Mouse (Mus musculus): ENCODE results near the gene Bcl7a. TPM values are rescaled to one million over a fixed set of nuclear protein-coding genes. Genes with fewer than 3 reads are reported as not detected.

Bcl7a gene
- polyA plus RNA-seq, 1 experiment from 2014 or later = 12.7 TPM

- H3K4me2 ChIP-seq = no peak overlapping the region
- 52% methylated on average over 3 of the region's 3 CpGs for whole genome bisulfite sequencing (ENCODE audit: insufficient replicate concordance)
- H3K27ac ChIP-seq = no peak overlapping the region
- H3K9ac ChIP-seq = no peak overlapping the region
- no peaks in the 10 kb centered on the region for H3K36me3 ChIP-seq
- H3K27me3 ChIP-seq (replicated peaks) = no peaks in the 10 kb centered on the region
- no peak for ATAC-seq
- H3K9me3 ChIP-seq (replicated peaks) = no peaks in the 10 kb centered on the region
- peaks cover 16% of the 10 kb centered on the region for H3K4me1 ChIP-seq
- H3K4me3 ChIP-seq = no peak overlapping the region
Measured at GRCm38 (mm10) chr5:123338463-123338862, 5.2 kb upstream of the Bcl7a start.

GRCm38 (mm10) chr5:123344628-123344962, 961 bp downstream of the Bcl7a start:
- Histone ChIP-seq H3K4me2 (peak overlapping the region; percentile 97), H3K27ac (peak overlapping the region; percentile 89), H3K4me3 (peak overlapping the region; percentile 96), H3K9me3 (replicated peaks) (no peaks in the 10 kb centered on the region), H3K27me3 (replicated peaks) (no peaks in the 10 kb centered on the region), H3K4me1 (peaks cover 40% of the 10 kb centered on the region), H3K9ac (peak overlapping the region; percentile 91), H3K36me3 (peaks cover 12% of the 10 kb centered on the region)
- peak; percentile 4; the same call in 1 of the 2 replicates for ATAC-seq
- under 1% methylated on average over 47 of the region's 51 CpGs for WGBS (ENCODE audit: insufficient replicate concordance)

DNA sequence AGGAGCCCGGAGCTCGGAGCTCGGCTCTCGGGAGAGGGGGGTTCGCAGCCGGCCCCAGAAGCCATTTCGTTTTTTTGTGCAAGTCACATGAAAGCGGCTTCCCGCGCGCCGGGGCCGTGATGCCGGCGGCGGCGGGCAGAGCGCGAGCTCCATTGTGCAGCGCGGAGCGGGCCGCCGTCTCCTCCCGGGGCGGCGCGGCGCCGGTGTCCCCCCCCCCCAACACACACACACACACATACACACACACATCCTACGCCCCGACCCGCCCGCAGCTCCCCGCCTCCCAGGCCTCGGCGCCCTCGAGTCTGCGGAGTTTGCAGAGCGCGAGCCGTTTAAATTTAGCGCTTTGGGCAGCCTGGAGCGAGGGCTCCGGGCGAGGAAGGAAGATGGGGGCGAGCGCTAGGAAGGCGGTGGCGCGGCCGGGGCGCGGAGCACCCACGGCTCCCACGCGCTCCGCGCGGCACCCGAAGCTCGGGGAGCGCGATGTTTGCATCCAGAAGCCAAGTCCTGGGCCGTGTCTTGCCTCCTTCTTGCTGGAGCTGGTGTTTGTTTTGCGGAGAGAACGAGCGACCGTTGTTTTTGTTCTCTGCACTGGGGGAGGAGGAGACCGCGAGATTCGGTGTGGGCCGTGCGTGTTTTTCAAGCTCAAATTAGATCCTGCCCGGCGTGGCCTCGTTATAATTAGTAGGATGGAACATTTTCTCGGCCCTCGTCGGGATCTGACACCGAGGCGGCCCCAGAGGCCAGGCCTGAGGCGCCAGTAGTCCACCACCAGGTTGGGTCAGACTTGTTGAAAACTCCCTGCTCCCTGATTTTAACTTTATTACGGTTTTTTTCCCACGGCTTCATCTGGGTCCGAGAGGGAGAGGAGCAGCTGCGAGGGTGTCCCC, 1.6 kb downstream of the Bcl7a start:
- ATAC-seq = peak; percentile 40
- Histone ChIP-seq H3K4me1 (peaks cover 44% of the 10 kb centered on the region), H3K36me3 (peaks cover 12% of the 10 kb centered on the region), H3K9me3 (replicated peaks) (no peaks in the 10 kb centered on the region), H3K4me3 (peak overlapping the region; percentile 96), H3K27ac (peak overlapping the region; percentile 89), H3K9ac (peak overlapping the region; percentile 91), H3K27me3 (replicated peaks) (no peaks in the 10 kb centered on the region), H3K4me2 (peak overlapping the region; percentile 97)
- WGBS (ENCODE audit: insufficient replicate concordance) = under 1% methylated on average over 78 of the region's 87 CpGs

GRCm38 (mm10) chr5:123345853-123346654, 2.4 kb downstream of the Bcl7a start:
- 3% methylated on average over 22 of the region's 22 CpGs for WGBS (ENCODE audit: insufficient replicate concordance)
- Histone ChIP-seq H3K27ac (peak overlapping the region; percentile 89), H3K36me3 (peaks cover 12% of the 10 kb centered on the region), H3K9ac (peak overlapping the region; percentile 91), H3K4me2 (peak overlapping the region; percentile 97), H3K4me1 (peaks cover 52% of the 10 kb centered on the region), H3K9me3 (replicated peaks) (no peaks in the 10 kb centered on the region), H3K4me3 (peak overlapping the region; percentile 96), H3K27me3 (replicated peaks) (no peaks in the 10 kb centered on the region)
- peak; percentile 25; the same call in 1 of the 2 replicates for ATAC-seq

GRCm38 (mm10) chr5:123346701-123347270, 3.2 kb downstream of the Bcl7a start:
- Histone ChIP-seq H3K27ac (peak overlapping the region; percentile 57), H3K9me3 (replicated peaks) (no peaks in the 10 kb centered on the region), H3K27me3 (replicated peaks) (no peaks in the 10 kb centered on the region), H3K4me3 (peak overlapping the region; percentile 96), H3K36me3 (peaks cover 17% of the 10 kb centered on the region), H3K4me2 (peak overlapping the region; percentile 97), H3K4me1 (peaks cover 52% of the 10 kb centered on the region), H3K9ac (peak overlapping the region; percentile 91; the same call in 1 of the 2 replicates)
- no peak for ATAC-seq
- 72% methylated on average over 7 of the region's 7 CpGs for WGBS (ENCODE audit: insufficient replicate concordance)

DNA sequence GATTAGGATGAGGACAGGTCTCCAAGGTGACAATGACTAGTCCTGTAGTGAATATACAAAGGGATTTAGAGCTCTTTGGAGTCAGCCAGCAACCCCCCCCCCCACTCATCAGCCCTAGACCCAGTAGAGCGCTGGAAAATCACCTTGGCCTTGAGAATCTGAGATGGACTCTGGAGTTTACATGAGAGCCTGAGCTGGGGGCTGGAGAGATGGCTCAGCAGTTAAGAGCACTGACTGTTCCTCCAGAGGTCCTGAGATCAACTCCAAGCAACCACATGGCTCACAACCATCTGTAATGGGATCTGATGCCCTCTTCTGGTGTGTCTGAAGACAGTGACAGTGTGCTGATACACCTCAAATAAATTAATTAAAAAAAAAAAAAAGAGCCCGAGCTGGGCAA, 4.4 kb downstream of the Bcl7a start:
- no peak overlapping the region for H3K4me3 ChIP-seq
- peaks cover 29% of the 10 kb centered on the region for H3K36me3 ChIP-seq
- H3K4me2 ChIP-seq = no peak overlapping the region
- 55% methylated on average over 2 of the region's 2 CpGs for WGBS (ENCODE audit: insufficient replicate concordance)
- no peak overlapping the region for H3K27ac ChIP-seq
- H3K27me3 ChIP-seq (replicated peaks) = no peaks in the 10 kb centered on the region
- H3K4me1 ChIP-seq = peaks cover 52% of the 10 kb centered on the region
- H3K9me3 ChIP-seq (replicated peaks) = no peaks in the 10 kb centered on the region
- no peak overlapping the region for H3K9ac ChIP-seq
- ATAC-seq = no peak

- no peak overlapping the region for H3K27ac ChIP-seq
- 52% methylated on average over 10 of the region's 10 CpGs for WGBS (ENCODE audit: insufficient replicate concordance)
Measured at GRCm38 (mm10) chr5:123350386-123350785, 6.8 kb downstream of the Bcl7a start.

GRCm38 (mm10) chr5:123355918-123356317, 12.3 kb downstream of the Bcl7a start:
- H3K36me3 ChIP-seq = peaks cover 88% of the 10 kb centered on the region
- no peak for ATAC-seq
- no peak overlapping the region for H3K4me2 ChIP-seq
- H3K27me3 ChIP-seq (replicated peaks) = no peaks in the 10 kb centered on the region
- 0 out of 2 replicates have a peak, but pooled peaks cover under 1% of the 10 kb centered on the region for H3K4me1 ChIP-seq
- no peak overlapping the region for H3K4me3 ChIP-seq
- 77% methylated on average over 11 of the region's 11 CpGs for WGBS (ENCODE audit: insufficient replicate concordance)
- H3K9me3 ChIP-seq (replicated peaks) = no peaks in the 10 kb centered on the region
- H3K27ac ChIP-seq = no peak overlapping the region
- H3K9ac ChIP-seq = no peak overlapping the region

More at GRCm38 (mm10) chr5:123350386-123350785, 6.8 kb downstream of the Bcl7a start:
- Histone ChIP-seq H3K36me3 (peaks cover 45% of the 10 kb centered on the region), H3K4me2 (no peak overlapping the region), H3K9me3 (replicated peaks) (no peaks in the 10 kb centered on the region), H3K4me3 (no peak overlapping the region), H3K4me1 (peaks cover 41% of the 10 kb centered on the region), H3K9ac (no peak overlapping the region), H3K27me3 (replicated peaks) (no peaks in the 10 kb centered on the region)
- no peak for ATAC-seq

DNA sequence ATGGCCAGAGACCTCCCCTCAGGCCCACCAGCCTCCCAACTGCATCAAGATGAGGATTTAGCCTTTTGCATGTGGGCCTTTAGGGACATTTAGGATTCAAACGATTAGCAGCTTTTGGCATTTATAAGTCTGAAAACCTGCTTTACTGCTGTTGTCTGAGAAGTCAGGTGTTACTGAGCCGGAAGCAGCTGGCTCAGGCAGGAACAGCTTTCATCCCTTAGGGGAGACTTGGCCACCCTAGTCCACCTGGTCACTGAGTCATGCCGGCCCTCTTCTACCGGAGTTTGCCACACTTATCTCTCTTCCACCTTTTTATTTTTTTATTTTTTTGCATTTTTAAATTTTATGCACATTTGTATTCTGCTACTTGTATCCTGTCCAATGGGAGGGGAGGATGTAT, 13.6 kb downstream of the Bcl7a start:
- no peak overlapping the region for H3K9ac ChIP-seq
- H3K27ac ChIP-seq = no peak overlapping the region
- no peaks in the 10 kb centered on the region for H3K9me3 ChIP-seq (replicated peaks)
- peaks cover 91% of the 10 kb centered on the region for H3K36me3 ChIP-seq
- no peak overlapping the region for H3K4me2 ChIP-seq
- H3K27me3 ChIP-seq (replicated peaks) = no peaks in the 10 kb centered on the region
- H3K4me1 ChIP-seq = no peaks in the 10 kb centered on the region
- 89% methylated on average over 4 of the region's 4 CpGs for WGBS (ENCODE audit: insufficient replicate concordance)
- H3K4me3 ChIP-seq = no peak overlapping the region
- ATAC-seq = no peak

- no peak overlapping the region for H3K4me2 ChIP-seq
- H3K4me1 ChIP-seq = no peaks in the 10 kb centered on the region
- no peak overlapping the region for H3K27ac ChIP-seq
- H3K9me3 ChIP-seq (replicated peaks) = no peaks in the 10 kb centered on the region
- H3K9ac ChIP-seq = no peak overlapping the region
- ATAC-seq = no peak
- 82% methylated on average over 6 of the region's 6 CpGs for WGBS (ENCODE audit: insufficient replicate concordance)
- H3K4me3 ChIP-seq = no peak overlapping the region
- peaks cover 99% of the 10 kb centered on the region for H3K36me3 ChIP-seq
- H3K27me3 ChIP-seq (replicated peaks) = no peaks in the 10 kb centered on the region
Measured at GRCm38 (mm10) chr5:123359431-123359830, 15.8 kb downstream of the Bcl7a start.

- 77% methylated on average over 4 of the region's 4 CpGs for WGBS (ENCODE audit: insufficient replicate concordance)
- Histone ChIP-seq H3K4me1 (no peaks in the 10 kb centered on the region), H3K9me3 (replicated peaks) (no peaks in the 10 kb centered on the region), H3K4me2 (no peak overlapping the region), H3K27me3 (replicated peaks) (no peaks in the 10 kb centered on the region), H3K27ac (no peak overlapping the region), H3K36me3 (peaks cover 92% of the 10 kb centered on the region), H3K4me3 (no peak overlapping the region), H3K9ac (no peak overlapping the region)
- no peak for ATAC-seq
Measured at GRCm38 (mm10) chr5:123362911-123363310, 19.3 kb downstream of the Bcl7a start.

All from liver, embryonic 12.5 days (tissue).